Mouse (Mus musculus) G1E (cell line): ENCODE data around the gene Ccdc12.

Source experiments
- CTCF ChIP-seq: IDR thresholded peaks from 2 replicates; pipeline ENCODE4 v1.5.1; 2012; ENCODE audit warnings: low read depth, low read length, inconsistent platforms, mixed read lengths
- GATA2 ChIP-seq: IDR thresholded peaks from 2 replicates; pipeline ENCODE4 v1.6.1; 2012; ENCODE audit warnings: low read depth, low read length, inconsistent platforms, borderline replicate concordance
- TAL1 ChIP-seq: conservative IDR thresholded peaks from 2 replicates; pipeline ENCODE4 v1.6.1; 2012; ENCODE audit warnings: low read depth, low read length, inconsistent platforms, mixed read lengths

DNA sequence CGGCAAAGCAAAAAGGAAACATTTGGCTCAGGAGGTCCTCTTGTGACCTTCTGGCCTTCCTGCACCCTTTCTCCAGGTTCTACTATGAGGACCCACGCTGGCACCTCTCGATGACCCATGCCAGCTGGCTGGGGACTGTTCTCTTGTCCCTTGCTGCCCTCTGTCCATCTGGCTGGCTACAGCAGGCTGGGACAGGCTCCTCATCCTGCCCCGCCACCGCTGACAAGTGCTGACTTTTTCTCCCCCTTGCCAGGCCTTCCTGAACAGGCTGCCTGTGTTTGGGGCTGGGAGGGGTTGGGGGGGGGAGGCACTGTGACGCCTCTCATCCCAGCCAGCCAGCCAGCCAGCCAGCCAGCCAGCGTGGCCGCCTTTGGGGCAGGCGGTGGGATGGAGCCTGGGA is 80.1 kb downstream of the Ccdc12 start:
- TF ChIP-seq CTCF (no peak), GATA2 (no peak), TAL1 (no peak)
